Mouse (Mus musculus): ENCODE data around the gene Desi1. TPM values are rescaled to one million over a fixed set of nuclear protein-coding genes. Genes with fewer than 3 reads are reported as not detected.
A peak's percentile ranks its signal among the peaks of the same experiment; 100 is the strongest.

Gene Desi1
- polyA plus RNA-seq (2014; fragmentation: Nextera tagmentation; extraction: Ambion mirVana) = 39.7 and 51.0 TPM in 2 replicates

DNA sequence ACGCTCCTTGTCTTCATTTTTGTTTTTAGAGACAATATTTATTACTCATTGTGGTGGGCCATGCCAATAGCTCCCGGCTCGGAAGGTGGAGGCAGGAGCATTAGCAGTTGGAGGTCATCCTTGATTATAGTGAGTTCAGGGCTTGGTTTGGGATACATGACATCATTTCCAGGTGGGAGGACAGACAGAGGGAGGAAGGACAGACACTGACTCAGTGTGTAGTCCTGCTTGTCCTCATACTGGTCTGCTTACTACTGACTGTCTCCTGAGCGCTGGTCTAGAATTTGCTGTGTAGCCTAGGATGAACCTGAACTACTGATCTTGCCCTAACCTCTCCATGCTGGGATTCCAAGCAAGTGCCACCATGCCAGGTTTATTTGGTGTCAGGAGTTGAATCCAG is at the start of gene Desi1:
Gene Desi1 (minus strand): TSS at position 101 of the 400 bp plus-strand sequence.
- no peak within 1 kb of the TSS for H3K27ac ChIP-seq (replicated peaks; ENCODE audit: low read depth, low read length)
- 97% methylated on average over 4 of the region's 4 CpGs for WGBS
- DNase-seq (no peak), ATAC-seq (ENCODE audit: low FRiP score, low TSS enrichment) (no peak)
- peaks cover 76% of the 10 kb centered on the region for H3K36me3 ChIP-seq (ENCODE audit: control insufficient read depth, insufficient read depth, low read length)
- no peaks in the 10 kb centered on the region for H3K27me3 ChIP-seq (ENCODE audit: control insufficient read depth, insufficient read depth, low read length)
- no peaks in the 10 kb centered on the region for H3K9me3 ChIP-seq (ENCODE audit: control insufficient read depth, low read length)
- no peak within 1 kb of the TSS for H3K9ac ChIP-seq (replicated peaks; ENCODE audit: low read length)
- H3K4me1 ChIP-seq (ENCODE audit: control insufficient read depth, insufficient read depth, low read length) = no peaks in the 10 kb centered on the region
- no peak within 1 kb of the TSS for H3K4me3 ChIP-seq (replicated peaks; ENCODE audit: low read depth, low read length)
- no peak within 1 kb of the TSS for H3K4me2 ChIP-seq (ENCODE audit: low read length)

DNA sequence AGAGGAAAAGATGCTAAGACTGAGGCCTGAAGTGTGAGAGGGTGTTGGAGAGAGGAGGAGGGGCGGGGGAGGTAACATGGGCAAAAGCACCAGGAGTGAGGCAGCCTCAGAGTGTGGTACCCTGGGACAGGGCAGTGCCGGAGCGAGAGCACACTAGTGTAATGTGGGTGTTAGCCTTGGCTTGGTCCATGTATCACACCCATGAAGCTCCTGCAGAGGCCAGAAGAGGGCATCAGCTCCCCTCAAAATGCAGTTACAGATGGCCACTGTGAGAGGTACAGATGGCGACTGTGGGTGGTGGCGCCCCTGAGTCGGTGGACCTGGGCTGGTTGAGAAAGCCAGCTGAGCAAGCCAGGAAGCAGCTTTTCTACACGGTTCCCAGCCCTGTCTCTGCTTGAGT is 47.5 kb upstream of the Desi1 start:
- Histone ChIP-seq H3K36me3 (ENCODE audit: control insufficient read depth, insufficient read depth, low read length) (no peaks in the 10 kb centered on the region), H3K9ac (replicated peaks; ENCODE audit: low read length) (no peak overlapping the region), H3K27ac (replicated peaks; ENCODE audit: low read depth, low read length) (no peak overlapping the region), H3K4me2 (ENCODE audit: low read length) (no peak overlapping the region), H3K27me3 (ENCODE audit: control insufficient read depth, insufficient read depth, low read length) (no peaks in the 10 kb centered on the region), H3K4me1 (ENCODE audit: control insufficient read depth, insufficient read depth, low read length) (no peaks in the 10 kb centered on the region), H3K4me3 (replicated peaks; ENCODE audit: low read depth, low read length) (no peak overlapping the region), H3K9me3 (ENCODE audit: control insufficient read depth, low read length) (no peaks in the 10 kb centered on the region)
- WGBS = 26% methylated on average over 7 of the region's 7 CpGs
- ATAC-seq (ENCODE audit: low FRiP score, low TSS enrichment) = no peak
- DNase-seq = peak; percentile 61

DNA sequence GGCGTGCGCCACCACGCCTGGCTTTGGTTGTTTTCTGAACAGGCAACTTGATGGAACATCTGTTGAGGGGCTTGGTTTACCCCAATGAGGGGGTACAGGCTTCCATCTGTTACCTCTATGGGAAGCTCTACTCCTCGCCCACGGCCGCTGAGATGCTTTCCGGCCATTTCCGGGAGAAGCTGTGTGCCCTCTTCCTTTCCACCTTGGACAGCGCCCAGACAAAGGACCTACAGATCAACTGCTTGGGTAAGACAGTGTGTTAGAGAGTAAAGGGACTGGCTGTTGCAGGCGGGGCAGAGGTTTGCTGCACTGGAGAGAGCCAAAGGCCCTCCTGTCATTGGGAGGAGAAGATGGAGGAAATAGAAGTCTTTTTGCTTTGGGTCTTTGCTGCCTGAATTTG is 46.2 kb upstream of the Desi1 start:
- H3K9ac ChIP-seq (replicated peaks; ENCODE audit: low read length) = no peak overlapping the region
- no peaks in the 10 kb centered on the region for H3K4me1 ChIP-seq (ENCODE audit: control insufficient read depth, insufficient read depth, low read length)
- WGBS = 68% methylated on average over 10 of the region's 10 CpGs
- H3K27me3 ChIP-seq (ENCODE audit: control insufficient read depth, insufficient read depth, low read length) = no peaks in the 10 kb centered on the region
- H3K9me3 ChIP-seq (ENCODE audit: control insufficient read depth, low read length) = no peaks in the 10 kb centered on the region
- no peak overlapping the region for H3K4me2 ChIP-seq (ENCODE audit: low read length)
- H3K27ac ChIP-seq (replicated peaks; ENCODE audit: low read depth, low read length) = no peak overlapping the region
- DNase-seq = no peak
- H3K36me3 ChIP-seq (ENCODE audit: control insufficient read depth, insufficient read depth, low read length) = no peaks in the 10 kb centered on the region
- no peak overlapping the region for H3K4me3 ChIP-seq (replicated peaks; ENCODE audit: low read depth, low read length)
- ATAC-seq (ENCODE audit: low FRiP score, low TSS enrichment) = no peak

DNA sequence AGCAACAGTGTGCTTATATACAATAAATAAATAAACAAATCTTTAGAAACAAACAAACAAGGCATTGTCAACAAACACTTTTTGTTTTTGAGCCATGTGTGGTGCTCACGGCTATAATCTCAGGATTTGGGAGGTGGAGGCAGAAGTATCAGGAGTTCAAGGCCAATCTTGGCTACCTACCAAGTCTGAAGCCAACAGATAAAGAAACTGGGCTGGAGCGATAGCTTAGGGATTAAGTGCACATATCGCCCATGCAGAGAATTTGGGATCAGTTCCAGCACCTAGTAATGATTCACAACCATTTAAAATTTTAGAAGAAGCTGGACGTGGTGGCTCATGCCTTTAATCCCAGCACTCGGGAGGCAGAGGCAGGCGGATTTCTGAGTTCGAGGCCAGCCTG is 39.8 kb upstream of the Desi1 start:
- Histone ChIP-seq H3K36me3 (ENCODE audit: control insufficient read depth, insufficient read depth, low read length) (no peaks in the 10 kb centered on the region), H3K4me2 (ENCODE audit: low read length) (no peak overlapping the region), H3K9ac (replicated peaks; ENCODE audit: low read length) (no peak overlapping the region), H3K9me3 (ENCODE audit: control insufficient read depth, low read length) (no peaks in the 10 kb centered on the region), H3K4me1 (ENCODE audit: control insufficient read depth, insufficient read depth, low read length) (no peaks in the 10 kb centered on the region), H3K4me3 (replicated peaks; ENCODE audit: low read depth, low read length) (no peak overlapping the region), H3K27me3 (ENCODE audit: control insufficient read depth, insufficient read depth, low read length) (peaks cover 24% of the 10 kb centered on the region), H3K27ac (replicated peaks; ENCODE audit: low read depth, low read length) (no peak overlapping the region)
- 88% methylated on average over 7 of the region's 7 CpGs for WGBS
- DNase-seq (no peak), ATAC-seq (ENCODE audit: low FRiP score, low TSS enrichment) (no peak)

DNA sequence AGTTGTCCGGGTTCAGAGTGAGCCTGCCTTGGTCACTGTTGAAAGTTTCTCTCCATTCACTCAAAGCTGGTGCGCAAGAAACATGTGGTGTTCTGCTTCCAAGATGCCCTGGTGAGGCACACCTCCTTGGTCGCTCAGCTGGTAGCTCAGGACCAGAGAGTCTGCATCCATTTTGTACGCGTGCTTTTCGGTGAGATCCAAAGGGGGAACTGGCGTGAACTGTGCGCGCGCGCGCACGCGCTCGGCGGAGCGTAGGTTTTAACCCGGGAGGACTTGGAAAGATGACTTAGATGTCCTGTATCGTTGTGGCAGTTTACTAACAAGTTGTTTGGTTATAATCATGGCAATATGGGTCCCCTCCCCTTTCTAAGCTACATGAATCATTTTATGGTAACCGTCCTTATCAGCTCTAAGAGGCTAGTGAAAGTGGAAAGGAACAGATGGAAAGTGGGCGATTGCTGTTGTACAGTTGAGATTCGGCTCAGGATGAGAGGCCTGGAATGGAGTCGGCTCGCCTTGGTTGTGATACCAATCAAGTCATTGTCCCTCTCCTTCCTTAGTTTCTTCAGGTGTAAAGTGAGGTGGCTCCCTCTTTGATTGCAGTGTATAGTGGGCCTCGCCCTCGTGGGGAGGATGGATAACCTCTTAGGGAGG is 38.3 kb upstream of the Desi1 start:
- no peaks in the 10 kb centered on the region for H3K9me3 ChIP-seq (ENCODE audit: control insufficient read depth, low read length)

DNA sequence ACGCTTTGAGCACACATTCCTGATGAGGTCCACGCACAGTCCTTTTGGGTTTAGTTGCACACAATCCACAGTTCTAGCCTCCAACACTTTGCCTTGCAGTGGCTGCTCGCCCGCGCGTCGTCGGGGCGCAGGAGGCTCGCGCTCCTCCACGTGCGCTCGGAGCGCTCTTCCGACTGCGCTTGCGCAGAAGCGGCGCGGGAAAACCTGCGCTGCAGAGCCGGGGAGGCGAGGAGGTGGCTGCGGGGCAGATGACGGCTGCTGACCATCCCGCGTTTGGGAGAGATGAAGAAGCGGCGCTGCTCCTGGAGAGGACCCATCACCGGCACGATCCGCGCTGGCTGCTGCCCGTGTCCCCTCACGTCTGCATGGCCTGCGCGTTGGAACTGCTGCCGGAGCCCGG is 36.2 kb upstream of the Desi1 start, which contains the start of gene Mei1:
Gene Mei1 (plus strand): TSS at position 99 of the 400 bp plus-strand sequence.
- peaks cover 24% of the 10 kb centered on the region for H3K27me3 ChIP-seq (ENCODE audit: control insufficient read depth, insufficient read depth, low read length)
- no peaks in the 10 kb centered on the region for H3K36me3 ChIP-seq (ENCODE audit: control insufficient read depth, insufficient read depth, low read length)
- no peaks in the 10 kb centered on the region for H3K9me3 ChIP-seq (ENCODE audit: control insufficient read depth, low read length)
- H3K9ac ChIP-seq (replicated peaks; ENCODE audit: low read length) = no peak within 1 kb of the TSS
- peak within 1 kb of the TSS; percentile 33; the same call in 1 of the 2 replicates for H3K4me2 ChIP-seq (ENCODE audit: low read length)
- DNase-seq (peak; percentile 57), ATAC-seq (ENCODE audit: low FRiP score, low TSS enrichment) (no peak)
- H3K27ac ChIP-seq (replicated peaks; ENCODE audit: low read depth, low read length) = no peak within 1 kb of the TSS
- peak within 1 kb of the TSS; percentile 14; the same call in 1 of the 2 replicates for H3K4me3 ChIP-seq (replicated peaks; ENCODE audit: low read depth, low read length)
- no peaks in the 10 kb centered on the region for H3K4me1 ChIP-seq (ENCODE audit: control insufficient read depth, insufficient read depth, low read length)
- 23% methylated on average over 40 of the region's 40 CpGs for WGBS

More for the DNA sequence above, 38.3 kb upstream of the Desi1 start:
- Histone ChIP-seq H3K4me2 (ENCODE audit: low read length) (no peak overlapping the region), H3K4me3 (replicated peaks; ENCODE audit: low read depth, low read length) (no peak overlapping the region), H3K27ac (replicated peaks; ENCODE audit: low read depth, low read length) (no peak overlapping the region), H3K36me3 (ENCODE audit: control insufficient read depth, insufficient read depth, low read length) (no peaks in the 10 kb centered on the region), H3K4me1 (ENCODE audit: control insufficient read depth, insufficient read depth, low read length) (no peaks in the 10 kb centered on the region), H3K27me3 (ENCODE audit: control insufficient read depth, insufficient read depth, low read length) (peaks cover 24% of the 10 kb centered on the region), H3K9ac (replicated peaks; ENCODE audit: low read length) (no peak overlapping the region)
- DNase-seq (no peak), ATAC-seq (ENCODE audit: low FRiP score, low TSS enrichment) (no peak)
- 92% methylated on average over 26 of the region's 26 CpGs for WGBS

DNA sequence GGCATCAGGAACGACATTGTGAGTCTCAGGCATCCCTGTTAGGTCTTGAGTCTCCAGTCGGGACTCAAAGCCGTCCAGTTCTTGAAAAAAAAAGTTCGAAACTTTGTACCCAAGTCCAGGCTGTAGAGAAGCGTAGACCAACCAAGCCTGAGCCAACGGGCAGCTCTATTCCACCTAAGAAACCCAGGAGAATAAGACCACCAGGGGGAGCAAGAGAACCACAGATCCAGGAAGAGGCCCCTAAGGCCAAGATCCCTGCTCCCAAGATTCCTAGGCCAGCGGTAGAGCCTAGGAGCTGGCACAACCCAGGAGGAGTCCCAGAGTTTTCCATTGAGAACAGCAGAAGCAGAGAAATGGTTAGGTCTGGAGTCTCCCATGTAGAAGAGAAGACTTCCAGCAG is 31.8 kb upstream of the Desi1 start:
- 20% methylated on average over 7 of the region's 7 CpGs for WGBS
- ATAC-seq (ENCODE audit: low FRiP score, low TSS enrichment) = no peak

DNA sequence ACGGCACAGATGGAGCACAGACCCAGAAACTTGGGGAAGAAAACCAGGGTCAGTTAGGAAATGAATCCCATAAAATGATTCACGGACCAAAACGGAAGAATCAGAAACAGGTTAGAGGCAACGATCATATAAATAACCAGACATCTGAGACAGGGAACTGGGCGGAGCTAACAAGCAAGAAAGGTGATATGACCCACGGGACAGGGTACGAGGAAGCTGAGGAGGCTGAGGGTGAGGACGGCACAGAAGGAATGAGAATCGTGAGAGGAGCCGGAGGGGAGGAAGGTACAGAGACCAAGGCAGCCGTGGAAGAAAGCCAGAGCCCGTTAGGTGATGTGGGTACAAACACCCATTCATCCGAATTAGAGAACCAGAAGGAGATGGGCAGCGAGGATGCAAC is 30.2 kb upstream of the Desi1 start:
- Histone ChIP-seq H3K4me2 (ENCODE audit: low read length) (no peak overlapping the region), H3K27me3 (ENCODE audit: control insufficient read depth, insufficient read depth, low read length) (peaks cover 4% of the 10 kb centered on the region; the same call in 1 of the 2 replicates), H3K36me3 (ENCODE audit: control insufficient read depth, insufficient read depth, low read length) (no peaks in the 10 kb centered on the region), H3K27ac (replicated peaks; ENCODE audit: low read depth, low read length) (no peak overlapping the region), H3K9ac (replicated peaks; ENCODE audit: low read length) (no peak overlapping the region), H3K9me3 (ENCODE audit: control insufficient read depth, low read length) (no peaks in the 10 kb centered on the region), H3K4me1 (ENCODE audit: control insufficient read depth, insufficient read depth, low read length) (no peaks in the 10 kb centered on the region), H3K4me3 (replicated peaks; ENCODE audit: low read depth, low read length) (no peak overlapping the region)
- ATAC-seq (ENCODE audit: low FRiP score, low TSS enrichment) (no peak), DNase-seq (no peak)
- WGBS = 78% methylated on average over 14 of the region's 14 CpGs

More for the DNA sequence above, 31.8 kb upstream of the Desi1 start:
- H3K36me3 ChIP-seq (ENCODE audit: control insufficient read depth, insufficient read depth, low read length) = no peaks in the 10 kb centered on the region
- H3K9ac ChIP-seq (replicated peaks; ENCODE audit: low read length) = no peak overlapping the region
- DNase-seq = peak; percentile 92
- H3K4me2 ChIP-seq (ENCODE audit: low read length) = no peak overlapping the region
- H3K9me3 ChIP-seq (ENCODE audit: control insufficient read depth, low read length) = no peaks in the 10 kb centered on the region
- H3K27me3 ChIP-seq (ENCODE audit: control insufficient read depth, insufficient read depth, low read length) = peaks cover 20% of the 10 kb centered on the region
- no peak overlapping the region for H3K4me3 ChIP-seq (replicated peaks; ENCODE audit: low read depth, low read length)
- H3K27ac ChIP-seq (replicated peaks; ENCODE audit: low read depth, low read length) = no peak overlapping the region
- no peaks in the 10 kb centered on the region for H3K4me1 ChIP-seq (ENCODE audit: control insufficient read depth, insufficient read depth, low read length)

DNA sequence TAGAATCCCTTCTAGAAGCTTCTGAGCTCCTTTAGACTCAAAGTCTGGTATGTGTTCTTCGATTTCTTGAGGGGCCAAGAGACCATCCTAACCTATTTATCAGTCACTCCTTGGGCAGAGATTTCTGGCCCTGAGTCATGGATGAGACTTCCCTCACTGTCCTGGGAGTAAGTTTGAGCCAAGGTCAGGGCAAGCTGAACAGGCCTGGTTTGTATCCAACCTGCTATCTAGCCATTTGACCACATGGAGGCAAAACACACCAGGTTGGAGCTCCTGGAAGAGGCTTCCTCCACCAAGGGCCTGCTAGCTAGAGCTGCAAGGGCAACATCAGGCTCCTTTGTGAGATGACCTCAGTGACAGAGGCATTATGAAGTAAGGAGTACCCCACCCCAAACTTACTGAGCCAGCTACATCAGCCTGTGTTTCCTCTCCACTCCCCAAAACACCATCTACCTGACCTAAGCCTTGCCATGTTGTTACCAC is 25.1 kb upstream of the Desi1 start, which contains the start of gene 4930407I10Rik:
Gene 4930407I10Rik (plus strand): TSS at position 433 of the 483 bp plus-strand sequence.
- ATAC-seq (ENCODE audit: low FRiP score, low TSS enrichment) (no peak), DNase-seq (no peak)
- no peak within 1 kb of the TSS for H3K27ac ChIP-seq (replicated peaks; ENCODE audit: low read depth, low read length)
- H3K9me3 ChIP-seq (ENCODE audit: control insufficient read depth, low read length) = no peaks in the 10 kb centered on the region
- no peak within 1 kb of the TSS for H3K4me2 ChIP-seq (ENCODE audit: low read length)
- H3K4me3 ChIP-seq (replicated peaks; ENCODE audit: low read depth, low read length) = no peak within 1 kb of the TSS
- no peaks in the 10 kb centered on the region for H3K4me1 ChIP-seq (ENCODE audit: control insufficient read depth, insufficient read depth, low read length)
- H3K9ac ChIP-seq (replicated peaks; ENCODE audit: low read length) = no peak within 1 kb of the TSS
- H3K27me3 ChIP-seq (ENCODE audit: control insufficient read depth, insufficient read depth, low read length) = no peaks in the 10 kb centered on the region
- H3K36me3 ChIP-seq (ENCODE audit: control insufficient read depth, insufficient read depth, low read length) = no peaks in the 10 kb centered on the region
- WGBS = 86% methylated on average over 1 of the region's 1 CpGs

Measured in midbrain, embryonic 14.5 days (tissue).